Mouse (Mus musculus): ENCODE measurements around the gene Vps16.

GRCm38 (mm10) chr2:130429851-130430250, 5.7 kb downstream of the Vps16 start:
- TF ChIP-seq CTCF (IDR thresholded peaks at IDR 0.05; ENCODE audit: low read depth, low read length), result no peak
- no peak for TF ChIP-seq GATA1 (IDR thresholded peaks at IDR 0.05; ENCODE audit: borderline replicate concordance, low read length)

Measured in G1E (cell line).